Mouse (Mus musculus) liver, embryonic 13.5 days (tissue): ENCODE results near the gene Atxn1. TPM values are rescaled to one million over a fixed set of nuclear protein-coding genes. Genes with fewer than 3 reads are reported as not detected.

Experiments
- ATAC-seq: fragments of 200-750 bp; cut with Nextera tagmentation; 2 replicates; pipeline ENCODE4 v1.8.0; 2017; ENCODE audit warnings: low read depth, mild to moderate bottlenecking, moderate number of reproducible peaks, moderate library complexity
- DNase-seq: peaks from one replicate; pipeline ENCODE4 v3.0.0; 2022
- H3K27ac ChIP-seq: fragments of 300-500 bp; sonication (generic); 2 replicates; pipeline ENCODE4 v1.5.1; 2015; ENCODE audit warnings: moderate library complexity, mild to moderate bottlenecking, inconsistent platforms
- H3K27me3 ChIP-seq: fragments of 300-500 bp; sonication (generic); 2 replicates; pipeline ENCODE4 v1.6.1; 2015; ENCODE audit warnings: mild to moderate bottlenecking, inconsistent platforms
- H3K36me3 ChIP-seq: fragments of 300-500 bp; sonication (generic); 2 replicates; pipeline ENCODE4 v1.6.1; 2015; ENCODE audit warnings: mild to moderate bottlenecking, inconsistent platforms
- H3K4me1 ChIP-seq: fragments of 300-500 bp; sonication (generic); replicated peaks from 2 replicates; pipeline ENCODE4 v1.6.1; 2015; ENCODE audit warnings: inconsistent platforms
- H3K4me2 ChIP-seq: fragments of 300-500 bp; sonication (generic); 2 replicates; pipeline ENCODE4 v1.6.1; 2015; ENCODE audit warnings: inconsistent platforms, mild to moderate bottlenecking, moderate library complexity
- H3K4me3 ChIP-seq: fragments of 300-500 bp; sonication (generic); replicated peaks from 2 replicates; pipeline ENCODE4 v1.5.1; 2015; ENCODE audit warnings: mild to moderate bottlenecking, inconsistent platforms
- H3K9ac ChIP-seq: fragments of 300-500 bp; sonication (generic); 2 replicates; pipeline ENCODE4 v1.6.1; 2015; ENCODE audit warnings: mild to moderate bottlenecking, inconsistent platforms
- H3K9me3 ChIP-seq: fragments of 300-500 bp; sonication (generic); replicated peaks from 2 replicates; pipeline ENCODE4 v1.6.1; 2016; ENCODE audit warnings: inconsistent platforms
- WGBS: fragments of 180-500 bp; shearing (Covaris S2); methylation state at CpG from one replicate; pipeline ENCODE4 v1.1.7; 2015; ENCODE audit not compliant: insufficient replicate concordance; 5-methylcytosine and 5-hydroxymethylcytosine counted together
- polyA plus RNA-seq: library from polyadenylated mRNA; unstranded; fragments of >200 nt; fragmentation: Nextera tagmentation; extraction: Ambion mirVana; gene quantifications from 2 replicates; pipeline ENCODE4 v1.2.1, GENCODE M21; 2015

Atxn1 gene
- polyA plus RNA-seq, result 1.5 and 1.8 TPM in 2 replicates

DNA sequence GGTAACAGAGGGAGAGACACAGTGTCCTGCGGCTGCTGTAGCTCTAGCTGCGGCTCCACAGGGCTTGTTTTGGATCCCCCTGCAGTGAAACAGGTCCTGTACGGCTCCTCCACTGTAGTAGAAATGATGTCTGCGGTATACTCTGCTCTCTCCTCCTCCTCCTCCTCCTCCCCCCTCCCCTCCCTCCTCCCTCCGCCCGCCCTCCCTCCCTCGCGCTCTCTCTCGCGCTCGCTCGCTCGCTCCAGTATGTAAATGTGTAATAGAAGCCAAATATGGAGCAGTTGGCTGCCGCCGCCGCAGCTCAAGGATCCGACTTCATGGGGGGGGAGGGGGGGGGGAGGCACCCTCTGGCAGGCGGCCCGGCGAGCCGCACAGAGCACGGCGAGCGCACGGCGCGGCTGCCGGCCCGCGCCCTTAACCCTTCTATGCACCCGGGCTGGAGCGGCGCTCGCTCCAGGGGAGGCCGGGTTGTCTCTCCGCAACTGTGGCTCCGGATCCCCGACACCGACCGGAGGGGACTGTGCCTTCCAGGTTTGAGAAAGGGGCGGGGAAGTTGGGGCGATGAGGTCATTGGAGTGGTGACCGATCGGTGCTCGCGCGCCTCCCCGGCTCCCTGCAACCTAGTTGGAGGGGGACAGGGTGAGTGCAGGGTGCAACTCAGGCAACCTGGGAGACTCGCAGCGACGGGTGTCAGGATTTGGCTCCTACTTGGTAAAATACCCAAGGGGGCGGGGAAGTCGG is at the start of gene Atxn1:
Gene Atxn1 (minus strand): TSS at position 156 of the 741 bp plus-strand sequence.
- Histone ChIP-seq H3K4me2 (peak within 1 kb of the TSS; percentile 99), H3K27ac (peak within 1 kb of the TSS; percentile 78), H3K4me3 (peak within 1 kb of the TSS; percentile 84), H3K27me3 (no peaks in the 10 kb centered on the region), H3K9me3 (no peaks in the 10 kb centered on the region), H3K36me3 (no peaks in the 10 kb centered on the region), H3K4me1 (peaks cover 32% of the 10 kb centered on the region), H3K9ac (peak within 1 kb of the TSS; percentile 85)
- peak; percentile 73 for DNase-seq
- under 1% methylated on average over 40 of the region's 53 CpGs for WGBS
- peak; percentile 78 for ATAC-seq

DNA sequence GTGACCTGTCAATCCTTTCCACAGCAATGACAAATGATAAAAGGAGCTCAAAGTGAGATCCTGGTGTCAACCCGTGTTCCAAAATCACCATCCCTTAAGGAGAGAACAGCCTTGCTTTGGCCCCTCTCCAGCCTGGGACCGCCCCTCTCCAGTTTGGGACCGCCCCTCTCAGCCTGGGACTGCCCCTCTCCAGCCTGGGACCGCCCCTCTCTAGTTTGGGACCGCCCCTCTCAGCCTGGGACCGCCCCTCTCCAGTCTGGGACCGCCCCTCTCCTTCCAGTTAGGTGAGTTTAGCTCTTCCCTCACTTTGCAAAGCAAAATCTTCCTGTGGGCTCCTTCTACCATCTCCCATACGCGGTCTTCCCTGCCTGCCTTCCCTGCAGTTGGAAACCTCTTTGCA is 46.4 kb upstream of the Atxn1 start:
- no peak for DNase-seq
- 33% methylated on average over 9 of the region's 9 CpGs for WGBS
- H3K4me2 ChIP-seq, result no peak overlapping the region
- H3K27ac ChIP-seq, result no peak overlapping the region
- no peak for ATAC-seq
- no peak overlapping the region for H3K4me3 ChIP-seq
- peaks cover 25% of the 10 kb centered on the region for H3K27me3 ChIP-seq
- H3K36me3 ChIP-seq, result no peaks in the 10 kb centered on the region
- no peak overlapping the region for H3K9ac ChIP-seq
- H3K9me3 ChIP-seq, result no peaks in the 10 kb centered on the region
- no peaks in the 10 kb centered on the region for H3K4me1 ChIP-seq

DNA sequence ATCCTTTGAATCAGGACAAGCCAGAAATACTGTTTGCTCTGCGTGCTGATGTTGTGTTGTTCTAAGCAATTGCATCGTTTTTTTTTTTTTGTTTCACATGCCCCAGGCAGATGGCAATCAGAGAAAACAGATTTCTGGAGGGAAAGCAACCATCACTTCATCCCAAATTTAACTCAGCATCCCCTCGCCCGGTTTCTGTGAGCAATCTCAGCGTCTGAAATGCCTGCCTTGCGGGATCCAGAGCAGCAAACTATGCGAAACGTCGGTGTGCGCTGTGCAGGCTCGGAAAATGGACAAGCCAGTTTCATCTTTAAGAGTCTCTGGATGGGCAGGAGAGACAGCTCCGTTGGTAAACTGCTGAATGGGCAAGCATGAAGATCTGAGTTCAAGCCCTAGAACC is 45.3 kb upstream of the Atxn1 start:
- Histone ChIP-seq H3K4me2 (no peak overlapping the region), H3K4me1 (no peaks in the 10 kb centered on the region), H3K27ac (no peak overlapping the region), H3K9ac (no peak overlapping the region), H3K9me3 (no peaks in the 10 kb centered on the region), H3K4me3 (no peak overlapping the region), H3K27me3 (peaks cover 25% of the 10 kb centered on the region), H3K36me3 (no peaks in the 10 kb centered on the region)
- DNase-seq (no peak), ATAC-seq (no peak)
- 66% methylated on average over 12 of the region's 12 CpGs for WGBS

DNA sequence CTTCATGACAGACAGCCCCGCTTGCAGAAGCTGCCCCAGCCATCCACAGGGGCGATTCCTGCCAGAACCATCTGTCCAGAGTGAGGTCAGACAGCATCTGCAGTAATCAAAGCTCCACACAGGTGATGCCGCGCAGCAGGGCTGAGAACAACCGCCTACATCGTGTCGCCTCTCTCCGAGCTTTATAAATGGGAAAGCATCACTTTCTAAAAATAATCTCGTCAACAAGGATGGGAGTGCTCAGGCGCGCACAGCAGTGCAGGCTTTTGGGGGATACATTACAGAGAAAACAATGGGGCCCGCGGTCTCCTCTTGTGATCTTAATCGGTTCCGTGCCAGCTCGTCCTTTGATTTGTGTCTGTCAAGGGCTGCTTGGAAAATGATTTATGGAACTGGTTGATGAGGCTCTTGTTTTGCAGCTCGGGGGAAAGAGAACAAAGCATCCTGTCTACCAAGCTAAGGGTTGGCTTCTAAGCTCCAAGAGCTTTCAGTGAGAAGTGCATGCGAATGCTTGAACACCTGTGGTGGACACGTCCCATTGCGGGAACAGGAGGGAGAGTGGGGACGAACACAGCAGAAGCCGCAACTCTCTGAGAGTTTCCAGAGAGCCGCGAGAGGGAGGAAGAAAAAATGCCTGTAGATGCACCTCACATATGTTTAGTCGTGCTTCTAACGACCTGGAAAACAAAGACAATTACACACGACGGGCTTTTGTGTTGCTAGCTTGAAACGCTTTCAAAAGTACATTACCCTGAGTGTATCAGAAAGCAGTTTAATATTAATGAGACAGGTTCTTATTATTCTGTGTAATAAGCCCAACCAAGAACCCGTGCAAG is 44.2 kb upstream of the Atxn1 start:
- WGBS, result 25% methylated on average over 30 of the region's 30 CpGs
- Histone ChIP-seq H3K4me1 (no peaks in the 10 kb centered on the region), H3K9me3 (no peaks in the 10 kb centered on the region), H3K9ac (no peak overlapping the region), H3K36me3 (no peaks in the 10 kb centered on the region), H3K27me3 (peaks cover 25% of the 10 kb centered on the region), H3K4me2 (no peak overlapping the region), H3K27ac (no peak overlapping the region), H3K4me3 (no peak overlapping the region)
- DNase-seq, result no peak
- no peak for ATAC-seq

DNA sequence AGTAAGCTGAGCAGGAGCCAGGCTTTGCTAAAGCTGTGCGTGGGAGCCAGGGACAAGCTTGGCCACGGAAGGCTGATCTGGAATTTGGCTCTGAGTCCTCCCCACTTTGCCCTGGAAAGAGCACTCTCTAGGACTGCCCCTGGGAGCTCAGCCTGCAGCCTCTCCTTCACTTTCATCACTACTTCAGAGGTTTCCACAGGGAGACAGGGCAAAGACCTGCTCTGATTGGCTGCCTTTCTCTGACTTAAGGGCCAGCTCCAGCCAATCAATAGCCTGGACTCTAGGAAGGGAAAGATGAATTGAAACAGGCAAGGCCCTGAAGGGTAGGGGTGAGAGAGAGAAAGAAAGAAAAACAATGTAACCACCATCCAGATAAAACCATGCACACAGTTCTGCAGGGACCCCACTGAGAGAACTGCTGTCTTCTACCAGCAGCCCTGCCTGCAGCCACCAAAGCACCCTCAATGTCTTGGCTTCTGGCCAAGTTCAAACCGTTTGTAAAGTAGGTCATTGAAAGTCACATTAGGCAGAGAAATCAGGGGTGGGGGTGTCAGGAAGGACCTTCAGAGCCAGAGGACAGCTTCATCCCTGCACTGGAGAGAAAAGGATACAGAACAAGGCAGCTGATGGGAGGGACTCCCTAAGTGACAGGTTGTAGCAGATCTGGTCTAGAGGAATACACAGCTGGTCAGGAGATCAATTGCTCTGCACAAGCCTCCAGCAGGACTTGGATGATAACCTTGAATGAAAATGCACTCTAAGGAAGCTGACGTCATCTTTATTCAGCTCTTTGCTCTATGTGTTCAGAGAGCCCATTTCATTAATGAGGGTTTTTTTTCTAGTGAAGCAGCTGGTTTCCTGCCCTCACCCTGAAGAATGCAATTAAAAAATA is 41.6 kb upstream of the Atxn1 start:
- ATAC-seq, result no peak
- no peak overlapping the region for H3K4me2 ChIP-seq

DNA sequence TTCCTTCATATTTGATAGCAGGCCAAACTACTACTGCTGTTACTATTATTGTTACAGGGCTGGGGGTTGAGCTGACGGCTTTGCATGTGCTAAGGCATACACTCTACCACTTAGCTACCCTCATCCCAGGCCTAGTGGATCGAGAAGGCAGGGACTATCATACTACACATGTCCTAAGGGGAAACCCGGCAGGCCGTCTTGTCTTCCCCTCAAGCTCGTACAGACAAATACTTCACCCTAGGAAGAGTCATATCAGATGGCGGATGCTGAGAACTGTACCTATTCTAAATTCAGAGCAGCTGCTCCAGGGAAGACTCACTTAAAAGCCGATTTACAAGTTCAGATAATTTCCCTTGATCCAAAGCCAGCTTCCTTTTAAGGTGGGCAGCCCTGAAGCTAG is 40.8 kb upstream of the Atxn1 start:
- Histone ChIP-seq H3K27ac (no peak overlapping the region), H3K4me3 (no peak overlapping the region), H3K36me3 (no peaks in the 10 kb centered on the region), H3K4me1 (no peaks in the 10 kb centered on the region), H3K4me2 (no peak overlapping the region), H3K9ac (no peak overlapping the region), H3K9me3 (no peaks in the 10 kb centered on the region), H3K27me3 (peaks cover 19% of the 10 kb centered on the region)
- WGBS, result 55% methylated on average over 7 of the region's 7 CpGs
- DNase-seq (no peak), ATAC-seq (no peak)

More for the DNA sequence above, 41.6 kb upstream of the Atxn1 start:
- Histone ChIP-seq H3K27me3 (peaks cover 24% of the 10 kb centered on the region), H3K4me3 (no peak overlapping the region), H3K4me1 (no peaks in the 10 kb centered on the region), H3K9ac (no peak overlapping the region), H3K36me3 (no peaks in the 10 kb centered on the region), H3K9me3 (no peaks in the 10 kb centered on the region), H3K27ac (no peak overlapping the region)
- 24% methylated on average over 4 of the region's 4 CpGs for WGBS
- DNase-seq, result no peak

DNA sequence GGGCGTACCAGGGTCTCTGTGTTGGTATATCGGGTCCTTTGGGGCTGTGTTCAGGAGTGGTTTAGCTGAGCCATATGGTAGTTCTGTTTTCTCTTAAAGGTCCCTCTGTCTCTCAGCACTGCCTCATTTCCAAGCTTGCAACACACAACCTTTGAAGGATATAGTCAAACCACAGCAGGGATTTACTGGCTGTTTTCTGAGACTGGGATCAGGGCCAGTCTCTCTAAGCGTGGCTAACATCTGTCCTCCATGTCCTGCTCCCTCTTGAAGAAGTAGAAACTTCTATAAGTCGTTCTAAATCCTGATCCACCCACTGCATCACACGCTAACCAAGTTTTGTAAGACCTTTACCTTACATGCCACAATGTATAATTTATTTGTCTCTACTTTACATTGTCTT is 36.5 kb upstream of the Atxn1 start:
- H3K27me3 ChIP-seq, result no peaks in the 10 kb centered on the region
- H3K4me2 ChIP-seq, result no peak overlapping the region
- no peak overlapping the region for H3K27ac ChIP-seq
- H3K36me3 ChIP-seq, result no peaks in the 10 kb centered on the region
- no peaks in the 10 kb centered on the region for H3K4me1 ChIP-seq
- 65% methylated on average over 5 of the region's 5 CpGs for WGBS
- H3K9me3 ChIP-seq, result no peaks in the 10 kb centered on the region
- no peak for DNase-seq
- no peak overlapping the region for H3K4me3 ChIP-seq
- ATAC-seq, result no peak
- H3K9ac ChIP-seq, result no peak overlapping the region

DNA sequence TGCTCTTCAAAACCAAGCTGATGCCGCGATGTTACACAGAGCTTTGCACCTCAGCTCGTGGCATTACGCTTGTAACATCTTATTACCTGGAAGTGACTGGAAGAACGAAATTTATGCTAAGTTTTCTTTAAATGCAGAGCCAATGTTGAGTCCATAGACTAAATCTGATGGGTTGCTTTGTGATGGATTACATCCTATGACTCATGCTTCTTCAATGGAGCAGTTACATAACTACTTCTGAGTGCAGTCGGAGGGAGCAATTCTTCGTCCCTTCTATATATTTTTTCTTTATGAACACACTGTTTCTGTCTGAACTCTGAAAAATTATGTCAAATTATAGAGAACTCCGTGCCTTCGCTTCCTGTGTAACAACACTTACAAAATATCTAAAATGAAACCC is 28.1 kb upstream of the Atxn1 start:
- no peak overlapping the region for H3K4me2 ChIP-seq
- no peaks in the 10 kb centered on the region for H3K36me3 ChIP-seq
- H3K4me1 ChIP-seq, result no peaks in the 10 kb centered on the region
- no peak for DNase-seq
- no peak overlapping the region for H3K4me3 ChIP-seq
- no peaks in the 10 kb centered on the region for H3K9me3 ChIP-seq
- no peak overlapping the region for H3K27ac ChIP-seq
- ATAC-seq, result no peak
- WGBS, result 67% methylated on average over 9 of the region's 9 CpGs
- no peak overlapping the region for H3K9ac ChIP-seq
- no peaks in the 10 kb centered on the region for H3K27me3 ChIP-seq

DNA sequence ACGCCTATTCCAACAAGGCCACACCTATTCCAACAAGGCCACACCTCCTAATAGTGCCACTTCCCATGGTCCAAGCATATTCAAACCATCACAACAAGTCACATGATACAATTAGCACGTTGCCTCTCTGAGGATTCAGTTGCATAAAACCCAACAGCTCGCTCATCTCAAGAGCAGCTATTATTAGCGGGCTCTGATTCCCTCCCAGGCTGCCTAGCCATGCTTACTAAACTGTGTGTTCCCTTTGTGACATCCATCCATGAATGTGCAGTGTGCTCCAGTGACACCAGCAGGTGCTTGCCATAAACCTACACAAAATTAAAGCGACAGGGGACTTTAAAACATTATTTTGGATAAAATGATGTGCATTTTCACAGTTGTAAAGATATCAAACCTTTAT is 25.7 kb upstream of the Atxn1 start:
- WGBS, result 60% methylated on average over 5 of the region's 5 CpGs

DNA sequence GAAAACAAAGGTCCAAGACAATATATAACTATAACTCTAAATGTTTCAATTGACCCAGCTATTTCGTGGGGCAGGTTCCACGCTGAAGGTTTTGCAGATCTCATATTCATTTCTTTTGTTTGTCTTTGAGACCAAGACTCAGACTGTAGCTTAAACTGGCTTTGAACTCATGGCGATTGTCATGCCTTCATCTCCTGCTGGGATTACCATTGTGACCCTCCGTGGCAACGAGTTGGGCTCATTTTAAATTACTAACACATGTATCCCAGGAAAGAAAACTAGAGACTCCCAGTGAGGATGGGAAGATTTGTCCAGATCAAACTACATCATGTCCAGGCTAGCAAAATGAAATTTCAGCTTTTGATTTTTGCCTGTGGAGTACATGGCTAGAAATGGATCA is 14.4 kb upstream of the Atxn1 start:
- ATAC-seq, result no peak
- 69% methylated on average over 5 of the region's 5 CpGs for WGBS
- H3K4me3 ChIP-seq, result no peak overlapping the region

More for the DNA sequence above, 25.7 kb upstream of the Atxn1 start:
- Histone ChIP-seq H3K27ac (no peak overlapping the region), H3K4me1 (no peaks in the 10 kb centered on the region), H3K36me3 (no peaks in the 10 kb centered on the region), H3K4me3 (no peak overlapping the region), H3K9me3 (no peaks in the 10 kb centered on the region), H3K27me3 (no peaks in the 10 kb centered on the region), H3K9ac (no peak overlapping the region), H3K4me2 (no peak overlapping the region)
- ATAC-seq, result no peak
- DNase-seq, result no peak

DNA sequence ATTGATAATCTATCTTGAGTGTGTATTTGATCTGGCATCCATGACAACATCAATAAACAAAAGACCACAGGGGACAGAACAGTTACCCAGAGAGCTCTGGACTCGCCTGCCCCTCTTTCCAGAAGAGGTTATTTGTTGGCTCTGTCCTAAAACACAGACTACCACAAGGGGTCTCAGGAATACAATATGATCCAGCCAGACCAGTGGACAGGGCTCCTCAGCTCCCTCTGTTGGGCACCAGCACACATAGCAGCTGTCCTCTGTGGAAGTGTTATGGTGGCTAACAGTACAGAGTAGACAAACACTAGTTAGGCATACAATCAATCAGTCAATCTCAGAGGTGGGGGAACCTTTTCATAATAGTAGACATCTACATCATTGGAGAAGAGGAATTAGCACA is 12.1 kb upstream of the Atxn1 start:
- Histone ChIP-seq H3K36me3 (no peaks in the 10 kb centered on the region), H3K4me2 (no peak overlapping the region), H3K27ac (no peak overlapping the region), H3K9ac (no peak overlapping the region), H3K9me3 (no peaks in the 10 kb centered on the region), H3K4me1 (no peaks in the 10 kb centered on the region), H3K27me3 (peaks cover 3% of the 10 kb centered on the region; the same call in 1 of the 2 replicates), H3K4me3 (no peak overlapping the region)
- WGBS, result 6% methylated on average over 1 of the region's 1 CpGs
- DNase-seq (peak; percentile 23), ATAC-seq (peak; percentile 20; the same call in 1 of the 2 replicates)

More for the DNA sequence above, 14.4 kb upstream of the Atxn1 start:
- no peak for DNase-seq
- no peaks in the 10 kb centered on the region for H3K4me1 ChIP-seq
- H3K27ac ChIP-seq, result no peak overlapping the region
- no peaks in the 10 kb centered on the region for H3K9me3 ChIP-seq
- peaks cover 3% of the 10 kb centered on the region; the same call in 1 of the 2 replicates for H3K27me3 ChIP-seq
- H3K36me3 ChIP-seq, result no peaks in the 10 kb centered on the region
- no peak overlapping the region for H3K4me2 ChIP-seq
- no peak overlapping the region for H3K9ac ChIP-seq
